Mouse (Mus musculus) urinary bladder, postnatal 14 days (tissue): ENCODE measurements at regions not wholly inside any gene's neighbourhood (a gene's known extent, or its start where the extent isn't known, plus 50 kb on each side); places are given as distances from the start of the nearest gene placed in this dataset.

Experiments used
- DNase-seq: peaks from one replicate; pipeline ENCODE4 v3.0.0; 2021; ENCODE audit warnings: low spot score

DNA sequence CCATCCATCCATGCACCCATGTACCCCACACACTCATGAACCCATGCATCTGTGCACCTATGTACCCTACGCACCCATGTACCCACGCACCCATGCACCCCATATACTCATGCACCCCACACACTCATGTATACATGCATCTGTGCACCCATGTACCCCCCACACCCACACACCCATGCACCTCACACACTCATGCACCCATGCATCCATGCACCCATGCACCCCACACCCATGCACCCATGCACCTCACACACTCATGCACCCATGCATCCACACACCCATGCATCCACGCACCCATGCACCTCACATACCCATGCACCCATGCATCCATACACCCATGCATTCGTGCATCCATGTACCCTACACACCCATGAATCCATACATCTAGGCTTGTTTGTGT, 63.6 kb downstream of the 4930564D02Rik start:
- DNase-seq = no peak

DNA sequence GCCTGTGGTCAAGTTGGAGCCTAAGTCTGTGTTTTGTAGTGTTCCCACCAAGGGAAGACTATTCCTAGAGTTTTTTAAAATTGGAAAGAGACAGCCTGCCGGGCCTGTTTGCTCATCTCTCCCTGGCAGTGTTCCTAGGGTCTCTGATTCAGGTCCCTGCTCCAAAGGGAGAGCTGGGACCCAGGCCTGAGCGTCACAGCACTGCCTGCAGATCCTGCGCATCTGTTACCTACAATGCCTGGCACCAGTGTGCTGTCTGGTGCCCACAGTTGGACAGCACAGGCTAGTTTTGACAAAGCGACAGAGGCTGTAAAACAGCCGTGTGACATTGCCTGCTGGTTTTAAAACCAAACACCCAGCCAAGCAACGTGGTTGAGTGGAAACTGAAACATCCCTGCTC, 64.4 kb downstream of the 4930564D02Rik start:
- DNase-seq = no peak

DNA sequence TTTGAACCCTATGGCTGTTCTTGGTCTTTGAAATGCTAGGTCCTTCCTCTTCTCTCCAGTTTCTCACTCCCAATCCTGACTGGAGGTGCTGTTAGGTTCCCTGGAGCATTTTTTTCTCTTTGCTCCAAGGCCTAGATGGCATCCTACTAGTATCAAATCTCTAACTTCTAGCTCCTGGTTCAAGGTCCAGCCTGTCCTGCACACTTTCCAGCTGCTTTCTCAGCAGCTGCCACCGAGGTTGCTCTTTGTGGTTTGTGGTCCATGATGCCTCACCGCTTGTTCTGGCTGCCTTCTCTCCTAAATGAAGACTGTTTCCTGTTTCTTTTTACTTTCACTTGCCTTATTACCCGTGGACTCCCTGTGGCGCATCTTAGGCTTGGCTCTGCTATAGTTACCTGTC, 66.4 kb downstream of the 4930564D02Rik start:
- DNase-seq = no peak

DNA sequence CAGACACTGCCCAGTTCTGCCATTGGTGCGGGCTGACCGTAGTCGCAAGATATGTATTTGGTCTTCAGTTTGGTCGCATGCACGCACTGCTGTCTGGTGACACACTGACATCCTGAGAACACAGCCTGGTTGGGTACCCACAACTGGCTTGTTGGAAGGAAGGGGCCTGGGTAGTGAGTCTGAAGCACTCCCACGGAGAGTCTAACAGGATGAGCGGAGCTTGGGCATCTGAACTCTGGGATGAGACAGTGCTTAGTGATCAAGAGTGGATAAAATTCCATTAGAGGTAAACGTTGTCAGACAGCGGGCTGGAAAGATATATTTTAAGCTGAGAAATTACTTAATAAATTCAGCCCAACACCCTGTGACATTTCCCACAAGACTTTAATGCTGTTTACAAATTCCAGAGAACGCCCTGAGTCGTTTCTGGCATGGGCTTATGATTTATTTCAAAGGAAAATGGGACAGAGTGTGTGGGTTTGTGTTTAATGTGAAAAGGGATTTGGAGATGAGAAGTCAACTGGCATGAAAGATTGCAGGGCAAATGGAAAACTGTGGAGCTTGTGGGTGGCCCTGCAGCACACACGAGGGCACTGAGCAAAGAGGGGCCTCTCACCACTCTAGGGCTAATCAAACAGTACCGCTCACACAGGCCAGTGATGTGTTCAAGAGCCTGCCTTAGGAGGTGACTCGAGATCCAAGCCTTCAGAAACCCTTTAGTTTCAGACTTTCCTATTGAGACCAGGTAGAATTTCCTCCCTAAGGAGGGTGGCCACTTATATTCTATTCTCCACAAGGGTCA, 74.7 kb downstream of the 4930564D02Rik start:
- no peak for DNase-seq

DNA sequence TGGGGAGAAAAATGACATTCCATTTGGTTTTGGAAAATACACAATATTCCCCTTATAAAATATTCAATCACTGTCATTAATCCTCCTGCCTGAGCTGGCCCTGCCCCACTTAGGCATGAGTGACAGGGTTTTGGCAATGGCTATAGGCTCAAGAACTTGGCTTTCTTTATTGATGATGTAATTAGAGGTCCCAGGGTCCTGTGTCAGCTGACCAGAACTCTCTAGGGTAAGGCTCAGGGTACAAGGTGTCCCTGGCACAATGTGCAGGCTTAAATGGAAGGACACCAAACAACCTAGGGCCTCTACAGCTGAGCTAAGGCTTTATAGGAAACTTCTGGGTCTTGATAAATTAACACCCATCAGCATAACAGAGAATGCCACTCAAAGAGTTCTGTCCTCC, 76.0 kb downstream of the 4930564D02Rik start:
- DNase-seq = no peak

DNA sequence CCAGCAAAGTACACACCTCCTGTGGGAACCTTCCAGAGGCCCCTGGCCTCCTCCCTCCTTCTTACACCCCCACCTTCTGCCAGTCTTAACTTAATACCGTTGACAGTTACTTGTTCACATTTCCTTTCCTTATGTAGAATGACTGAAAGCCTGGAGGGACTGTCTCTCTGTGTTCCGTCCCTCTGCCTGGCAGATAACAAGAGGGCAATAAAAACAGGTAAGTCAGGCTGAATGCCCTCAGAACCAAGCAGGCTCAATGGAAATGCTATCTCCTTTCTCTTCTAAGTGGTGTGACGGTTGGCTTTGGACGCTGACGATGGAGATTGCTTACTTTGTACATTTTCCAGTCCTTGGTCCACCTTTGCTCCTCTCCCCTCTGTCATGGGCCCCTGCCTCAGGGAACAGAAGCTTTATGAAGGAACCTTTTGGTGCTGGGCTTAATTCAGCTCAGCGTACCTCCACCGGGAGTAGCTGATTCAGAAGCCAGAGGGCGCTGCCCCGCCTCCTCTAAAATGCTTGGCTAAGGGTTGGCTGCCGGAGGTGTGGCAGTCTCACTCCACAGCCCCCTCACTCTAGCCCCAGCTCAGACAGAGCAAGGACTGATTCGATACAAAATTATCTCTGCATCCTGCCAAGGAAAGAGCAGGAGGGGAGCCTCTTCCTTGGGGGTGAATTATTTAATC, 85.0 kb downstream of the 4930564D02Rik start:
- peak; percentile 30 for DNase-seq

DNA sequence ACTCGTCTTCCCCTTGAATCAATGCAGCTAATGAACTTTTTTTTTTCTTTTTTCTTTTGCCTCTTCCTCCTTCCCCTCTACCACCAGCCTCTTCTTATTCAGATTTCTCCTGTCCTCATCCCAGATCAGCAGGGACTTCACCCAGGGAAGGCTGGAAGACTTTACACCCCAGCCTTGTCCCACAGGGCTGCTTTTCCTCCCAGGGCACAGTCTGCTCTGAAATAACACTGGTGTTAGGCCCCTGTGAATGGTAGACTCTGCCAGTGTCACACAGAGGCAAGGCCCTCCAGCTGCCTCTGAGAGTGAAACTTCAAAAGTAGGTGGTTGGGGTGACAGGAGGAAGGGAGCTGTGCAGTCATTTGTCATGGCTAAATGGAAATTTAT, 85.5 kb downstream of the 4930564D02Rik start:
- no peak for DNase-seq

- DNase-seq = no peak
Measured at GRCm38 (mm10) chr3:105158376-105158775, 91.7 kb downstream of the 4930564D02Rik start.

DNA sequence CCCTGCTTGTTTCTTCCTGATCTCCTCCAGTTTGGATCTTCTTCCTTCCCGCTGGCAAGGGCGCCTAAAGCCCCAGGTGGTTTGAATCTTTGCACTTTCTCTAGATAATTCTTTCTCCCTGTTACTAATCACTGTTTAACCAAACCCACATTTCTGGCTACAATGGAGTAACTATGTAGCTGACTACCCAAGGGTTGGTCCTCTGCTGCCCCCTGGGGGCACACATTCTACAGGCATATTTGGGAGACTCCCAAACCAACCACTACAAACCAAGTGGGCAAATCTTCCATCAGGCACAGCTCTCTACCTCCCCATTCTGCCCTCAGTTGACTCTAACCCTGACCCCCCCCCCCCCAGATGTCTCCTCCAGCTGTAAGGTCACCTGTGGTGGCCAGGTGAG, 98.7 kb downstream of the 4930564D02Rik start:
- DNase-seq = peak; percentile 79

DNA sequence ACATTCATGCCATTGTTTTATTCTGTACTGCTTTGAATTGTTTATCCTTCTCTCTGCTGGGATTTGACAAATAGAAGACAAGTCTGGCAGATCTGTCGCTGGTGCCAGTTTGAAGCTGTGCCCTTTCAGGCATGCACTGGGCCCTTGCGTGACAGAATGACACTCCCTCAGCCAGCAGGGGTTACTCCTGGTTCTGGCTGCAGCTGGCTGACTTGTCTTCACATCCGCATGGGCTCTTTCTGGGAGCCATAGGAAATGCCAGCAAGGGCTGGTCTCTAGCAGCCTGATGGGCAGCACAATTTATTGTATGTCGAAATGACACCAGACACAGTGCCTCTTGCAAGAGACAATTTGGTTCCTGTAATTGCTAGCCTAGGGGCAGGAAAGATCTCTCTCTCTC, 102.5 kb downstream of the 4930564D02Rik start:
- DNase-seq = no peak

GRCm38 (mm10) chr3:105171527-105171926, 104.9 kb downstream of the 4930564D02Rik start:
- no peak for DNase-seq

- no peak for DNase-seq
Measured at GRCm38 (mm10) chr3:105172054-105172453, 105.4 kb downstream of the 4930564D02Rik start.

- no peak for DNase-seq
Measured at GRCm38 (mm10) chr3:105191303-105191702, 124.7 kb downstream of the 4930564D02Rik start.

- no peak for DNase-seq
Measured at GRCm38 (mm10) chr3:105191830-105192229, 125.2 kb downstream of the 4930564D02Rik start.

GRCm38 (mm10) chr3:105200735-105201134, 134.1 kb downstream of the 4930564D02Rik start:
- no peak for DNase-seq

DNA sequence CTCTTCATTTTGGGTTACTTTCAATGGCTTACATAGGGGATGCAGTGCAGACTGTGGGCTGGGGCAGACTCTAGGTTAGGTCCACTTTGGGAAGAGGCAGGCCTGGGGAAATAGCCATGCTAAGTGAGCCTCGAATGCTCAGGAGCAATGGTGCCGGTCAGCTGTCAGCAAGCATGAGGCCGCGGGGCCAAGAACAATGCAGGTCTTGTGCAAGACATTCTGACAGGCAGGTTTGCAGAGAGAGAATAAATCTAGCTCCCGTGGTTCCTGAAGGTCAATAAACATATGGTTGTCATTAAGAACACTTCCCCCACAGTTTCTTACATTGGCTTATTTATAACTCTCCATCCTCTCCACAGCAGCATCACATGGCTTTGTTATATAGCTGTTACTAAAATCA, 142.5 kb downstream of the 4930564D02Rik start:
- DNase-seq = no peak

DNA sequence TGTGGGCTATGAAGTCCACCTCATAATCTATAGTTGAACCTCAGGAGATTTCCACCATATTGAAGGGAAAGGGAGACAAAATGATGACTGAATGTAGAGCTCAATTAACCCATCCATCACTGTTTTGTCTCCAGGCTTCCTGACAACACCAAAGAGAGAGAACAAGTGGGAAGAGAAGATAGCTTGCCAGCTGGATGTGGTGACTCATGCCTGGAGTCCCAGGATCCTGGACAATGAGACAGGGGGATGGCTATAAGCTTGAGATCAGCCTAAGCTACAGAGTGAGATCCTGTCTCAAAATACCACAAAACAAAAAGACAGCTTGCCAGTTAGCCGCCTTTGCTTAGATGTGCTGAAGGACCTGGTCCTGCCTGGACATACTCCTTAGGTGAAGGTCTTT, 144.4 kb downstream of the 4930564D02Rik start:
- DNase-seq = no peak

GRCm38 (mm10) chr3:105211726-105212125, 145.1 kb downstream of the 4930564D02Rik start:
- DNase-seq = no peak

DNA sequence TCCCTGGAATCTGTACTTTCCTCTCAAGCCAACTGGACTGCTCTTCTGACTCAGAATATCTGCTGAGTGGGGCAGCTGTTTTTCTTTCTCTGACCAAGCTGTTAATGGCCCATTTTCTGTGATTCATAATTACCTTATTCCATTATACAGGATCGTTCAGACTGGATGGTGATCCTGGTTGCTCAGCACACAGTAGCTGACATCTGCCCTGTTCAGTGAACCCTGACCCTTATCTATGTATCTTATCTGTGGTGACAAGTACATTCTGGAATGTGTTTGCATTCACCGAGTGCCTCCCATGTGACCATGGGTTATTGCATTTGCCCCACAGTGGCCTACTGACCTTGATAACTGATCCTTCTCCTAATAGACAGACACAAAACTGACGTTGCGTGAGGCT, 148.2 kb downstream of the 4930564D02Rik start:
- no peak for DNase-seq

GRCm38 (mm10) chr3:105215729-105216128, 149.1 kb downstream of the 4930564D02Rik start:
- DNase-seq = no peak

GRCm38 (mm10) chr3:105219630-105220029, 153.0 kb downstream of the 4930564D02Rik start:
- DNase-seq = no peak

GRCm38 (mm10) chr3:105220641-105221040, 154.0 kb downstream of the 4930564D02Rik start:
- DNase-seq = no peak

GRCm38 (mm10) chr3:105222925-105223324, 156.3 kb downstream of the 4930564D02Rik start:
- no peak for DNase-seq

DNA sequence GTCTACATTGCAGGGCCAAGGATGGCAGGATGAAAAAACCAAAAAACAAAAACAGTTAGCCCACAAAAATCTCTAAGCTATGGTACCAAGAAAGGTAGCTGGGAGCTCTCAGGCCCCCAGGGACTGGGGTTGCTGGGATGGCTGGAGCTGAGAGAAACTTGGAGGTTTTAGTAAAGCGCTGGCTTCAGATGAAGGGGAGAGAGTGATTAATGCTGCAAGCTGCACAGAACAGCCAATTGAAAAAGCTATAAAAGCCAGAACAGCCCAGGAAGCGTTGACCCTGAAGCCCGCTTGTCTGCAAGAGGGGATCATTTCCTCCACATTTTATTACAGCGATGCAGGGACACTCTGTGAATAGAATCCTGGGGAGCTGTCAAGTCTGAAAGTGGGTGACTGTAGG, 157.0 kb downstream of the 4930564D02Rik start:
- DNase-seq = no peak
